Mouse (Mus musculus) G1E (cell line): ENCODE data around the gene Stard3. TPM values are rescaled to one million over a fixed set of nuclear protein-coding genes. Genes with fewer than 3 reads are reported as not detected.

Experiments used
- ATAC-seq: 2 replicates; pipeline ENCODE4 v1.8.0; 2016; ENCODE audit warnings: mild to moderate bottlenecking; ENCODE audit not compliant: insufficient number of reproducible peaks, poor library complexity, low FRiP score, severe bottlenecking; ENCODE audit errors: extremely low read depth
- DNase-seq: peaks from one replicate; pipeline ENCODE4 v3.0.0; 2012; ENCODE audit warnings: low spot score
- H3K27me3 ChIP-seq: 2 replicates; pipeline ENCODE4 v1.6.1; 2012; ENCODE audit warnings: mild to moderate bottlenecking, low read length, inconsistent platforms; ENCODE audit not compliant: insufficient read depth
- H3K36me3 ChIP-seq: replicated peaks from 2 replicates; pipeline ENCODE3; 2012; ENCODE audit warnings: mild to moderate bottlenecking, inconsistent platforms
- H3K4me1 ChIP-seq: 2 replicates; pipeline ENCODE4 v1.6.1; 2012; ENCODE audit warnings: low read depth, low read length, inconsistent platforms, mixed read lengths; ENCODE audit not compliant: insufficient read depth
- H3K4me3 ChIP-seq: 2 replicates; pipeline ENCODE4 v1.5.1; 2012; ENCODE audit warnings: low read depth, mild to moderate bottlenecking, inconsistent platforms, low read length, moderate library complexity, mixed read lengths
- H3K9me3 ChIP-seq: replicated peaks from 2 replicates; pipeline ENCODE4 v1.6.1; 2012; ENCODE audit warnings: inconsistent platforms
- CTCF ChIP-seq: IDR thresholded peaks from 2 replicates; pipeline ENCODE4 v1.5.1; 2012; ENCODE audit warnings: low read depth, low read length, inconsistent platforms, mixed read lengths
- GATA1 ChIP-seq: IDR thresholded peaks from 2 replicates; pipeline ENCODE4 v1.6.1; 2012; ENCODE audit warnings: borderline replicate concordance, low read length, inconsistent platforms, mixed read lengths
- GATA2 ChIP-seq: IDR thresholded peaks from 2 replicates; pipeline ENCODE4 v1.6.1; 2012; ENCODE audit warnings: low read depth, low read length, inconsistent platforms, borderline replicate concordance
- POLR2AphosphoS5 ChIP-seq: IDR thresholded peaks from 2 replicates; pipeline ENCODE4 v1.6.1; 2012; ENCODE audit warnings: low read depth, low read length, inconsistent platforms; ENCODE audit not compliant: insufficient replicate concordance
- TAL1 ChIP-seq: conservative IDR thresholded peaks from 2 replicates; pipeline ENCODE4 v1.6.1; 2012; ENCODE audit warnings: low read depth, low read length, inconsistent platforms, mixed read lengths
- polyA plus RNA-seq: library from polyadenylated mRNA; stranded (reverse); fragments of >175 nt; gene quantifications from 2 replicates; pipeline ENCODE4 v1.2.3, GENCODE M21; 2012
- total RNA-seq, 2 experiments: library from RNA; stranded (forward) in 1 of 2; stranded (reverse) in 1 of 2; fragments of 200-1000 nt in 1 of 2; fragments of >200 nt in 1 of 2; fragmentation: Nextera tagmentation in 1 of 2; gene quantifications; 2 replicates each; pipeline ENCODE4 v1.2.3; 2014 to 2017

Stard3 gene
- total and polyA plus RNA-seq, 3 experiments, result 10.9 to 22.9 (median 18.5) TPM

DNA sequence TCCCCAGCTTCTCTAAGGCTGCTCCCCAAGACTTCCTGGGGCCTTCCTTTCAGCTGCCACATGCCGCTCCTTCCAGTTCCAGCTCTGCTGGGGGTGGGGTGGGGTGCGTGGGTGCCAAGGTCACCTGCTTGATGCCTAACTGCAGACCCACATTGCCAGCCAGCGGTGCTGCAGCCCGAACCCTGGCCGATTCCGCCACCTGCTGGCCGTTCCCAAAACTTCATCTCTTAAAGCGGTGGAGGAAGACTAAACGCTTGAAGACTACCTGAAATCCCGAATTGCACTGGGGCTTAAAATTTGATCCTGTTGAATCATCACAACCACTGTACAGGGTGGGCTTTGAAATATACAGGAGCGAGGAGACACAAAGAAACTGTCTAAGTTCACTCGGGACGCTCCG lies 12.9 kb upstream of the Stard3 start:
- Histone ChIP-seq H3K4me1 (peaks cover 25% of the 10 kb centered on the region), H3K4me3 (no peak overlapping the region; the same call in 1 of the 2 replicates), H3K9me3 (no peaks in the 10 kb centered on the region), H3K36me3 (no peaks in the 10 kb centered on the region), H3K27me3 (peaks cover 63% of the 10 kb centered on the region)
- DNase-seq (peak; percentile 65), ATAC-seq (no peak)
- TF ChIP-seq CTCF, result peak; percentile 48
- TF ChIP-seq TAL1, result no peak

- no peak for ATAC-seq
- Histone ChIP-seq H3K27me3 (peaks cover 67% of the 10 kb centered on the region), H3K4me3 (no peak overlapping the region)
Measured at GRCm38 (mm10) chr11:98346168-98346567, 12.0 kb upstream of the Stard3 start.

DNA sequence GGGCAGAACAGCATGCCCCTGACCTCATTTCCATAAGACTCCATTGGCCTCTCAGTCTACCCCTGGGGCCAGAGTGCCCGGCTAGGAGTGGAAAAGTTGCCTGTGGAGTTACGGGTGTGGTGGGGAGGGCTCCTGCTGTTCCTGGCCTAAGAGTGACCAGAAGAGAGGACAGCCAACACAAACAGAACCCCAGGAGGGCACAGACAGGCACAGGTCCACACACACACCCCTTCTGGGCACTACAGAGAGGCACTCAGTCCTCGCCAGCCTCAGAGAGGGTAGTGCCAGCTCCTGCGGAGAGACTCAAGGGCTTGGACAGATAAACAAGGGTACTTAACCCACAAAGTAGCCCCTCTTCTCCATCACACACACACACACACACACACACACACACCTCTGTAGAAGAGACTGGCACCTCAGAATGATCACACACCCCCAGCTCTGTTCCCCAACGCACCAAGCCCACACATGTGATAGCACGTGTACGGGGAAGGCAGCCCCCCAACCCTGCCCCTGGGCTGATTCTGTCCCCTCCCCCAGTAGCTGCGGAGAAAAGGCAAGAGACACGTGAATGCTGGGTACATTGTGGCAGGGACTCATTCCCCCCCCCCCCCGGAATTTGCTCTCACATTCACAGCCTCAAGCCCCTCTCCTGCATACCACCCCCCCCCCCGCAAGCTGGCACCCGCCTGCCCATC lies 10.6 kb upstream of the Stard3 start:
- H3K27me3 ChIP-seq, result peaks cover 71% of the 10 kb centered on the region
- TF ChIP-seq TAL1 (no peak), CTCF (no peak), POLR2AphosphoS5 (no peak), GATA1 (no peak), GATA2 (no peak)
- H3K36me3 ChIP-seq, result no peaks in the 10 kb centered on the region
- ATAC-seq (no peak), DNase-seq (no peak)
- H3K4me1 ChIP-seq, result peaks cover 22% of the 10 kb centered on the region
- no peaks in the 10 kb centered on the region for H3K9me3 ChIP-seq
- no peak overlapping the region for H3K4me3 ChIP-seq

More at GRCm38 (mm10) chr11:98346168-98346567, 12.0 kb upstream of the Stard3 start:
- Histone ChIP-seq H3K9me3 (no peaks in the 10 kb centered on the region), H3K36me3 (no peaks in the 10 kb centered on the region), H3K4me1 (peaks cover 23% of the 10 kb centered on the region)
- DNase-seq, result no peak
- TF ChIP-seq CTCF, result no peak
- TF ChIP-seq GATA2, result no peak
- no peak for TF ChIP-seq POLR2AphosphoS5
- no peak for TF ChIP-seq TAL1
- TF ChIP-seq GATA1, result no peak

DNA sequence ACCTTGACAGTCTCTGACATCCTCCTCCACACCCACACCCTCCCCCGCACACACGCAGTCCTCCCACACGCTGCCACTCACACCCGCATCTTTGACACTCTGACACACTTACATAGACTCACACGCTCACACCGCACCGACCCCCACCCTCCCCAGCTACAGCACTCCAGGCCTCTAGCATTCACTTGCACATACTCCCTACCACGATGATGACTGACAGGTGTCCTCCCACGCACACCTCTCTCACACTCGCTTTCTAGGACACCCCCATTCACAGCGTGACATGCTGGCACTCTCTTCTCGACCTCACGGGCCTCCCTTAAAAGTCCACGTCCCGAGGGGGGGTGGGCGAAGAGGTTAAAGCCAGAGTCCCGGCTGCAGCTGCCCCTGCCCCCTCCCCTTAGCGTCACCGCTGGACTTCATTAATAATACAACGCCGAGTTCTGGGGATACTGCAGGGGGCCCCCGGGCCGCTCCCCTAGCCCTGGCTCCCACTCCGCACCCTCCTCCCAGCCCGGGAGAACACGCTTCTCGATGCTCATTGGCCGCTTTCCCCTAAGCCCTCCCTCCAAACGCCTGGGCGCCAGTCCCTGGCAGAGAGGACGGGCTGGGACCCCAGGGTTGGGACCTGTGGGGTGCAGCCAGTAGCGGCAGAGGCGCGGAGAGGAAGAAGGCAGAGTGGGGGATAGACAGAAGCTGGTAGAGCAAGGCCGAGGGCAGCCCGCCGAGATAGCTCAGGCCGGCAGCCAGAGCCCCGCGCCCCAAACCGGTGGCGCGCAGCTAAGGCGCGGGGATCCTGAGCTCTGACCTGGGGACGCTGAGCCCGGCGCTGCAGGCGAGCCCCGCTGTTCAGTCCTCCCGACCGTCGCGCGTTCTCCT lies 9.8 kb upstream of the Stard3 start, which contains the start of gene Ppp1r1b:
Ppp1r1b (plus strand) TSS at position 322 of the 879 bp plus-strand sequence.
- Histone ChIP-seq H3K27me3 (peaks cover 79% of the 10 kb centered on the region), H3K4me1 (peaks cover 17% of the 10 kb centered on the region), H3K4me3 (no peak within 1 kb of the TSS), H3K36me3 (no peaks in the 10 kb centered on the region), H3K9me3 (no peaks in the 10 kb centered on the region)
- TF ChIP-seq TAL1, result no peak
- no peak for TF ChIP-seq POLR2AphosphoS5
- no peak for TF ChIP-seq GATA1
- no peak for TF ChIP-seq CTCF
- no peak for TF ChIP-seq GATA2
- no peak for DNase-seq
- no peak for ATAC-seq

- Histone ChIP-seq H3K4me3 (no peak overlapping the region), H3K9me3 (no peaks in the 10 kb centered on the region), H3K27me3 (peaks cover 83% of the 10 kb centered on the region), H3K36me3 (no peaks in the 10 kb centered on the region), H3K4me1 (peaks cover 17% of the 10 kb centered on the region)
- TF ChIP-seq GATA2, result no peak
- no peak for TF ChIP-seq CTCF
- TF ChIP-seq GATA1, result no peak
- TF ChIP-seq POLR2AphosphoS5, result no peak
- ATAC-seq, result no peak
- no peak for DNase-seq
Measured at GRCm38 (mm10) chr11:98349308-98349707, 8.9 kb upstream of the Stard3 start.

GRCm38 (mm10) chr11:98352272-98352990 lies 5.7 kb upstream of the Stard3 start:
- H3K9me3 ChIP-seq, result no peaks in the 10 kb centered on the region
- no peaks in the 10 kb centered on the region for H3K36me3 ChIP-seq
- H3K4me3 ChIP-seq, result no peak overlapping the region
- no peak for TF ChIP-seq CTCF
- TF ChIP-seq GATA2, result no peak
- TF ChIP-seq GATA1, result no peak
- no peak for TF ChIP-seq TAL1
- TF ChIP-seq POLR2AphosphoS5, result no peak
- H3K4me1 ChIP-seq, result peaks cover 34% of the 10 kb centered on the region
- ATAC-seq (no peak), DNase-seq (no peak)
- H3K27me3 ChIP-seq, result peaks cover 73% of the 10 kb centered on the region
